Mouse (Mus musculus) lung, postnatal 4 days (tissue): ENCODE results near the gene Pigq.

Experiments
- DNase-seq, 2 experiments: peaks; one replicate each; pipeline ENCODE4 v3.0.0; 2021

The Pigq gene

DNA sequence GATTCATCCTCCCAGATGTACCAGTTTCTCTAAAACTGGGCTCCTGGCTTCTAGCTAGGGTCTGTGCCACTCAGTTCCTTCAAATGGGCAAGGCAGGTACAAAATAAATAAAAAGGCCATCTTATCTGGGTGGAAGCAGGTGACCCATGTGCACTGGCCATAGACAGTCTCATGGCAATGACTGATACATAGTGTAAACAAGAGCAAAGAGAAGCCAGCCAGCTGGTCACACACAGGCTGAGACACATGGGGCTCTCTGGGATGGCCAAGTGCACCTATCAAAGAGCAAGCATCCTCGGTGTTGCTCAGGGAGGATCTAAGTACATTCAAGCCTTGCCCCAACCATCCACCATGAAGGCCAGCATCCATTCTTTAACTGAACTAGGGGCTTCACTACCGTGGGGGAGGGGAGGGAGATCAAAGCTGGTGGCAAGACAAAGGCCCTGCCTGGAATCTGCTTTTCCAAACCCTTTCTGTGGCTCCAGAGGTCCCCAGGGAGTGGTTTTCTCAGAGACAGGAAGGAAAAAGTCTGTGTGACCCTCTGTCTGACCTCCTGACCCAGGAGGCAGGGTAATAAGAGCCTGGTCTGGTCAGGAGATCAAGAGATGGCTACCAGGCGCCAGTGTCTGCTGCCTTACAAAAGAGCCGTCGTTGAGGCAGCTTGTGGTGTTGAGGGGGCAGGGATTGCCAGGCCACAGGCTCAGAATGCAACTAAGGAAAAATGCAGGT lies 63.7 kb downstream of the Pigq start:
- no peak for DNase-seq

DNA sequence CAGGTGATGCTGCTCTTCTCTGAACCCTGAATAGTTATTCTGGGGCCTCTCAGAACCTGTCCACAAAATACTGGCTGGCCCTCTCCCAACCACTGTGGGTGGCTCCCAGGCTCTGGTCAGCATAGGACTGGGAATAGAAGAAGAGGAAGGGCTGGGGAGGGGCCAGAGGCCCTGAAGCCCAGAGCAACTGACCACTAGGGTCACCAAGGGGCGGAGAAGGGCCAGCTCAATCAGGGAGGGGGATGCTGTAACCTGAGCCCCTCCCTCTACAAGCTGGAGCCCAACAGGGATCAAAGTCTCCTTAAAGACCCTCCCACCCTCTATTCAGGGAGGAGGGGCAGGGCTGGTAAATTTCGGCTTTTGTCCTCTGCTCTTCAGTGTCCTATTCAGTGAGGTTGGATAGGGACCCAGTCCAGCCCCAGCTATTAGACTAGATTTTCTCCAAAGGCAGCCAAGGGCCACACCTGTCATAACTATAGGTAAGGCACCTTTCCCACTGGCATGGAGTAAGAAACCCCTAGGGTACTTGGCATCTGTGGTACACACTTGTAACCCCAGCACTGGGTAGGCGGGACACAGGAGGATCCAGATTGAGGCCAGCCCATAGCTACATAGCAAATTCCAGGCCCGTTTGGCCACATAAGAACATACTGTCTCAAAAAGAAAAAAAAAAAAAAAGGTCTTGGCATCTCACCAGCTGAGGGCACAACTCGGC lies 64.4 kb downstream of the Pigq start, which contains the start of gene Wfikkn1:
Wfikkn1 (minus strand) TSS at position 663 of the 715 bp plus-strand sequence.
- DNase-seq, result no peak

DNA sequence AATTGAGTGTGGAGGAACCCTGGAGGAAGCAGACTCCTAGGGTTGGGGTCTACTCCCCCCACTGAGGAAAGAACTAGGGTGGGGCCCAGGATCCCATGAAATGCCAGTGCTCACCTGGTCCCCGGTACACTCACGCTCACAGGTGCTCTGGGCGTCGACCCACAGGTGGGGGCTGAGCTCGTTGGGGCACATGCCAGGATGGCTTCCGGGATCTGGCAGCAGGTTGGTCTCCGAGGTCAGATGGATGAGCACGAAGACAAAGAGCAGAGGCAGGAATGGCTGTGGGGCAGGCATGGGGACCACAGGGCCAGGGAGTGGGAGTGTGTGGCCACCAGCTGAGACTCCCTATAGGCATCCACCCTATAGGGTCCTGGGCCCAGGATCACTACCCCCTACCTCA lies 65.0 kb downstream of the Pigq start:
- DNase-seq, result no peak

DNA sequence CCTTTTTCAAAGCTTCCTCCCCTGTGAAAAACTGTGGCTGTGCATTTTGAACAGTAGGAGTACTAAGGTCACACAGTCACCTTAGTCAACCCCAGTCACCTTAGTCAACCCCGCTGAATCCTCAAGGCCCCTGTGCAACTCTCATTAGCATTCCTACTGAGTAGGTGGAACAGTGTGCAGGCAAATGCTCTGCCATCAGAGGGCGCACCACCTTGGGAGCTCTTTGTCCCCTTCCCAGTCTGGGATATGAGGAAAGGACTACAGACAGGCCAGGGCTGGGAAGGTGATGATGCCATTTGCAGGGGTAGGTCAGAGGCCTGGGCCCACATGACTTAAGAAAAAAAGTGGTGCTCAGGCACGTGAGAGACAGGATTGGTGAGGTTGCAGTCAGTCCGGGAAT lies 65.5 kb downstream of the Pigq start:
- peak in 1 of 2 experiments; percentile 38 for DNase-seq

DNA sequence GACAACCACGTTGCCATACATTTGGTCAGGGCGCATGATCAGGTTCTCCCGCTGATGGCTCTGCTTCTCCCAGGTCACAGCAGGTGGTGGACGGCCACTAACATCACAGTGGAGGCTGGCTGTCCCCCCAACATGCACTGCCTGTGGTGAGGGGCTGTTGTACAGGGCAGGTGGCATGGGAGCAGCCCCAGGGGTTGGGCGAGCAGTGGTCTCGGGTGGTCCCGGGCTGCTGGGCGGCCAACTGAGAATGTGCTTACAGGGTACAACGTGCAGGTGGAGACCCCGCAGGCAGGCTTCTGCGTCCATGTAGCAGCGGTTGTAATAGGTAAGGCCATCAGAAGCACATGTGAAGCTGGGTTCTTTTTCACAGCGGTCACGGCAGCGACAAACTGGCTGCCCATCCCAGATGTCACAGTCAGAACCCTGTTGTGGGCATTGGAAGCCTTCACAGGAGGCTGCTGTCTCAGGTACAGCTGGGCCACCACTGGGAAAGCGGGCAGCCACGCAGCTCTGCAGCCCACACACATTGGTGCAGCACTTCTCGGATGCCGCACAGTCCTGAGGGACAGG lies 66.0 kb downstream of the Pigq start:
- DNase-seq, result no peak

DNA sequence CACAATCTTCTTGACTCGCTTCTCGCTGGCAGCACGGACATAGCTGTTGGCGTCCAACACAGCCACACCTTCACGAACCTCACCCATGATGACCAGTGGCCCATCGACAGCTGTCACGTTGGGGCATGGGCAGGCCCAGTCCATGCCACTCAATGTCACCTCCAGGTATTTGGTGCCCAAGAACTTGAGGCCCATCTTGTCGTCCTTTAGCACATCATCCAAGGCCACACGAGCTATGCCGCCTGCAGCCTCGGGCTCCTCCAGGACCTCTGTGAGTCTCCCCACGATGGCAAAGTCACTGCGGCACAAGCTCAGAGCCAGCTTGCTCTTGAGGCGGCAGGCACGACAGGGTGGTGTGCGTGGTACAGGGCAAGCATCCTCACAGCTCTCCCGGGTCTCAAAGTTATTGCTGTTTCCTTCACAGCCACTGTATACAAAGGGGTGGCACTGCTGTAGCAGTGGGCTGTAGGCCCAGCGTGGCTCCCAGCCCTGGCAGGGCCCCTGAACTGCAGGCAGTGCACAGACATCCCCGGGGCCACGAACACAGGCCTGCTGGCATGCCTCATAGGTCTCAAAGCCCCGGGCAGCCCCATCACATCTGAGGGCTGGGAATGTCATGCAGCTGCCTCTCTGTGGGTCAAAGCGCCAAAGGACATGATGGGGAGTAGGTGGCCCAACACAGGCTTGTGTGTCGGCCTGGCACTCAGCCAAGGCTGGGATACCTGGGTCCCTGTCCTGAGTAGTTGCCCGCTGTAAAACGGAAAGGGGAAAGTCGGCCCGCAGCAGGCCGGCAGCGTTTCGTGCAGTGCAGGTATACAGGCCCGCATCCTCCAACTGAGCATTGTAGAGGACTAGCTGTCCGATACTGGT lies 66.8 kb downstream of the Pigq start:
- no peak for DNase-seq

DNA sequence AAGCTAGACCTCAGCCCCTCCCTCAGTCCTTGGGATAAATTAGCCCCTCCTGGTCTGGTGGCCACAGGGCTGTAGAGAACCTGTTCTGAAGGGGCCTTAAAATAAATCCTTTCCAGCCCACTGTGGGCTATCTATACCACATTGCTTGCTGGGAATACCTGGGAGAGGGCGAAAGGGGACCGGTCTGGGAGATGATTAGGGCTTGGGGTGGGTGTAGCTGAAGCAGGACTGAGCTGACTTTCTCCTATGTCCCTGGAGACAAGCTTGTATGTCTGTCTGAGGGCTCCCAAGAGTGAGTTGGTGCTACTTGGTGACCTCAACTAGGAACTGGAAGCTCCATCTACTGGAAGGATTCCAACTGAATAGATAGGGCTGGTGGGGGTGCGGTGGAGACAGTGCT lies 67.7 kb downstream of the Pigq start:
- DNase-seq, result no peak
